Mouse (Mus musculus) CH12.LX (cell line): ENCODE data around the gene Nim1k. TPM values are rescaled to one million over a fixed set of nuclear protein-coding genes. Genes with fewer than 3 reads are reported as not detected.

Experiments used
- DNase-seq: peaks from one replicate; pipeline ENCODE4 v3.0.0-alpha.2; 2013; ENCODE audit errors: extremely low read depth
- H3K27ac ChIP-seq: 2 replicates; pipeline ENCODE4 v1.5.1; 2012; ENCODE audit warnings: low read depth, mild to moderate bottlenecking, control low read depth, moderate library complexity; ENCODE audit not compliant: insufficient read depth
- H3K27me3 ChIP-seq: replicated peaks from 2 replicates; pipeline ENCODE3; 2012; ENCODE audit warnings: inconsistent platforms
- H3K36me3 ChIP-seq, 2 experiments: replicated peaks in 1 of 2; 2 replicates each; pipeline versions ENCODE3 to v1.6.1; 2012; ENCODE audit warnings: inconsistent platforms in 1 of 2, low read length in 1 of 2, mild to moderate bottlenecking in 1 of 2, mixed read lengths in 1 of 2, moderate library complexity in 1 of 2; ENCODE audit not compliant: control insufficient read depth in 1 of 2, insufficient read depth in 1 of 2
- H3K4me1 ChIP-seq, 2 experiments: 2 replicates each; pipeline ENCODE4 v1.6.1; 2012; ENCODE audit warnings: inconsistent platforms in 1 of 2, moderate library complexity in 1 of 2; ENCODE audit not compliant: insufficient read depth in 2 of 2, control insufficient read depth in 1 of 2
- H3K4me2 ChIP-seq: 2 replicates; pipeline ENCODE4 v1.6.1; 2012; ENCODE audit warnings: low read depth, mild to moderate bottlenecking, control low read depth; ENCODE audit not compliant: poor library complexity, insufficient read depth, severe bottlenecking
- H3K4me3 ChIP-seq, 3 experiments: fragments of 150-350 bp in 1 of 3; sonication (generic) in 1 of 3; replicated peaks in 1 of 3; 2 replicates each; pipeline versions ENCODE3 to v1.5.1; 2011 to 2012; ENCODE audit warnings: low read depth in 2 of 3, low read length in 2 of 3, mild to moderate bottlenecking in 2 of 3, moderate library complexity in 2 of 3, control low read depth in 1 of 3, improper control_type of control experiment in 1 of 3, inconsistent platforms in 1 of 3, mixed read lengths in 1 of 3; ENCODE audit not compliant: poor library complexity in 1 of 3
- H3K79me2 ChIP-seq: replicated peaks from 2 replicates; pipeline ENCODE4 v1.6.1; 2012; ENCODE audit warnings: mild to moderate bottlenecking, moderate library complexity; ENCODE audit not compliant: control insufficient read depth, poor library complexity, insufficient read depth, severe bottlenecking; ENCODE audit errors: extremely low read depth
- H3K9ac ChIP-seq: 2 replicates; pipeline ENCODE4 v1.6.1; 2012; ENCODE audit warnings: low read depth, mild to moderate bottlenecking, control low read depth, moderate library complexity; ENCODE audit not compliant: insufficient read depth
- H3K9me3 ChIP-seq: replicated peaks from 2 replicates; pipeline ENCODE3; 2012; ENCODE audit warnings: low read length, inconsistent platforms, mixed read lengths
- BHLHE40 ChIP-seq: IDR thresholded peaks from 2 replicates; pipeline ENCODE4 v1.6.1; 2011; ENCODE audit warnings: mild to moderate bottlenecking, low read depth, low read length, improper control_type of control experiment
- E2F4 ChIP-seq: IDR thresholded peaks from 2 replicates; pipeline ENCODE4 v1.6.1; 2011; ENCODE audit warnings: low read depth, low read length, improper control_type of control experiment; ENCODE audit not compliant: insufficient replicate concordance
- ETS1 ChIP-seq: conservative IDR thresholded peaks from 2 replicates; pipeline ENCODE4 v1.6.1; 2012; ENCODE audit warnings: low read depth, mild to moderate bottlenecking, inconsistent platforms, low read length, improper control_type of control experiment, moderate library complexity
- HCFC1 ChIP-seq: IDR thresholded peaks from 2 replicates; pipeline ENCODE4 v1.6.1; 2012; ENCODE audit warnings: low read depth, mild to moderate bottlenecking, inconsistent platforms, low read length, improper control_type of control experiment
- JUN ChIP-seq: IDR thresholded peaks from 2 replicates; pipeline ENCODE4 v1.6.1; 2011; ENCODE audit warnings: low read depth, mild to moderate bottlenecking, low read length, improper control_type of control experiment, moderate library complexity; ENCODE audit not compliant: insufficient read depth
- JUND ChIP-seq: conservative IDR thresholded peaks from 2 replicates; pipeline ENCODE4 v1.6.1; 2011; ENCODE audit warnings: low read depth, low read length, improper control_type of control experiment
- KAT2A ChIP-seq: IDR thresholded peaks from 2 replicates; pipeline ENCODE4 v1.6.1; 2012; ENCODE audit warnings: low read length, improper control_type of control experiment, inconsistent platforms; ENCODE audit not compliant: insufficient replicate concordance
- MAX ChIP-seq: IDR thresholded peaks from 2 replicates; pipeline ENCODE4 v1.6.1; 2011; ENCODE audit warnings: low read length, improper control_type of control experiment
- MAZ ChIP-seq: IDR thresholded peaks from 2 replicates; pipeline ENCODE4 v1.6.1; 2012; ENCODE audit warnings: low read depth, mild to moderate bottlenecking, inconsistent platforms, low read length, improper control_type of control experiment, moderate library complexity
- MEF2A ChIP-seq: IDR thresholded peaks from 2 replicates; pipeline ENCODE4 v1.6.1; 2014; ENCODE audit warnings: low read depth, mild to moderate bottlenecking, inconsistent platforms, low read length, improper control_type of control experiment, borderline replicate concordance
- MYC ChIP-seq: IDR thresholded peaks from 2 replicates; pipeline ENCODE4 v1.6.1; 2011; ENCODE audit warnings: low read depth, mild to moderate bottlenecking, improper control_type of control experiment, low read length
- NELFE ChIP-seq: IDR thresholded peaks from 2 replicates; pipeline ENCODE4 v1.6.1; 2011; ENCODE audit warnings: low read depth, low read length, improper control_type of control experiment
- POLR2AphosphoS2 ChIP-seq: IDR thresholded peaks from 2 replicates; pipeline ENCODE4 v1.6.1; 2011; ENCODE audit warnings: low read depth, low read length, improper control_type of control experiment
- RAD21 ChIP-seq: IDR thresholded peaks from 2 replicates; pipeline ENCODE4 v1.6.1; 2011; ENCODE audit warnings: low read depth, mild to moderate bottlenecking, low read length, improper control_type of control experiment, moderate library complexity
- SMC3 ChIP-seq: IDR thresholded peaks from 2 replicates; pipeline ENCODE4 v1.6.1; 2011; ENCODE audit warnings: low read depth, low read length, improper control_type of control experiment
- TCF12 ChIP-seq: IDR thresholded peaks from 2 replicates; pipeline ENCODE4 v1.6.1; 2014; ENCODE audit warnings: low read depth, mild to moderate bottlenecking, inconsistent platforms, low read length, improper control_type of control experiment
- USF1 ChIP-seq: IDR thresholded peaks from 2 replicates; pipeline ENCODE4 v1.6.1; 2014; ENCODE audit warnings: low read depth, mild to moderate bottlenecking, inconsistent platforms, low read length, improper control_type of control experiment
- USF2 ChIP-seq: conservative IDR thresholded peaks from 2 replicates; pipeline ENCODE4 v1.6.1; 2011; ENCODE audit warnings: low read depth, low read length, improper control_type of control experiment
- ZKSCAN1 ChIP-seq: IDR thresholded peaks from 2 replicates; pipeline ENCODE4 v1.6.1; 2012; ENCODE audit warnings: low read depth, inconsistent platforms, low read length, improper control_type of control experiment, borderline replicate concordance
- ZMIZ1 ChIP-seq: IDR thresholded peaks from 2 replicates; pipeline ENCODE4 v1.6.1; 2012; ENCODE audit warnings: low read depth, mild to moderate bottlenecking, inconsistent platforms, low read length, improper control_type of control experiment
- dilution Hi-C: fragments of 300-500 bp; cut with MboI; formaldehyde crosslinking; loops from 2 replicates; pipeline ENCODE4 v1.14.3; 2020; ENCODE audit warnings: low sequenced_read_pairs; ENCODE audit not compliant: extremely low pct_unique_long_range_greater_than_20kb, extremely low pct_ligation_motif_present
- in situ Hi-C: fragments of 300-500 bp; cut with MboI; formaldehyde crosslinking; loops from 3 replicates; pipeline ENCODE4 v1.14.3; 2019; ENCODE audit warnings: low sequenced_read_pairs, low pct_ligation_motif_present, low pct_unique_long_range_greater_than_20kb, mixed read lengths
- polyA plus RNA-seq: library from polyadenylated mRNA; unstranded; fragments of >175 nt; gene quantifications from 2 replicates; pipeline ENCODE4 v1.2.1, GENCODE M21; 2012; ENCODE audit warnings: low read depth; ENCODE audit not compliant: insufficient read length
- total RNA-seq, 2 experiments: library from RNA; depleted of rRNA; stranded (reverse); fragments of 300-350 nt in 1 of 2; fragments of >200 nt in 1 of 2; gene quantifications; 2 replicates each; pipeline ENCODE4 v1.2.3; 2012 to 2014

The Nim1k gene
- total and polyA plus RNA-seq, 3 experiments = 0.04 to 0.16 (median 0.09) TPM

- no peak for DNase-seq
- dilution Hi-C loops (no loop called here), in situ Hi-C loops (no loop called here)
- Histone ChIP-seq H3K4me2 (no peak overlapping the region), H3K9me3 (no peaks in the 10 kb centered on the region), H3K4me1 (peaks cover 4 to 34% of the 10 kb centered on the region in 2 experiments; a peak in 3 of 4 replicates), H3K79me2 (peaks cover 58% of the 10 kb centered on the region), H3K9ac (no peak overlapping the region), H3K27ac (no peak overlapping the region), H3K27me3 (no peaks in the 10 kb centered on the region), H3K4me3 (no peak overlapping the region), H3K36me3 (peaks cover 21 to 54% of the 10 kb centered on the region in 2 experiments)
- TF ChIP-seq MAZ = no peak
- no peak for TF ChIP-seq MEF2A
- TF ChIP-seq JUN = no peak
- TF ChIP-seq TCF12 = no peak
- TF ChIP-seq BHLHE40 = no peak
- TF ChIP-seq KAT2A = no peak
- TF ChIP-seq MAX = no peak
- no peak for TF ChIP-seq E2F4
- TF ChIP-seq POLR2AphosphoS2 = no peak
- TF ChIP-seq RAD21 = no peak
- TF ChIP-seq NELFE = no peak
- TF ChIP-seq USF2 = no peak
- TF ChIP-seq MYC = no peak
- TF ChIP-seq ZMIZ1 = no peak
Observed at GRCm38 (mm10) chr13:119696496-119696895, 59.2 kb downstream of the Nim1k start.

GRCm38 (mm10) chr13:119695676-119696075 is 60.0 kb downstream of the Nim1k start:
- no peak overlapping the region for H3K4me2 ChIP-seq
- H3K79me2 ChIP-seq = peaks cover 65% of the 10 kb centered on the region
- peaks cover 16 to 47% of the 10 kb centered on the region in 2 experiments for H3K36me3 ChIP-seq
- TF ChIP-seq RAD21 (no peak), SMC3 (no peak), POLR2AphosphoS2 (no peak), KAT2A (no peak), HCFC1 (no peak), ZKSCAN1 (no peak), MAZ (no peak), USF1 (no peak), ETS1 (no peak), JUND (no peak), TCF12 (no peak), USF2 (no peak)
- no peak overlapping the region for H3K9ac ChIP-seq
- peaks cover 4 to 34% of the 10 kb centered on the region in 2 experiments; a peak in 3 of 4 replicates for H3K4me1 ChIP-seq
- no peak for DNase-seq
- H3K4me3 ChIP-seq = no peak overlapping the region
- H3K9me3 ChIP-seq = no peaks in the 10 kb centered on the region
- dilution Hi-C loops (no loop called here), in situ Hi-C loops (no loop called here)
- no peaks in the 10 kb centered on the region for H3K27me3 ChIP-seq
- no peak overlapping the region for H3K27ac ChIP-seq
